Mouse (Mus musculus) heart, adult 2 months (tissue): ENCODE measurements around the gene Abca5.

Experiments used
- CTCF ChIP-seq: fragments of 200-600 bp; IDR thresholded peaks from 2 replicates; pipeline ENCODE4 v1.8.1; 2022; ENCODE audit warnings: antibody characterized with exemption, mild to moderate bottlenecking, moderate library complexity
- EP300 ChIP-seq: fragments of 200-500 bp; IDR thresholded peaks from 2 replicates; pipeline ENCODE4 v1.6.1; 2011; ENCODE audit warnings: low read depth, low read length, control low read depth; ENCODE audit not compliant: insufficient read depth
- POLR2A ChIP-seq: fragments of 200-500 bp; IDR thresholded peaks from 2 replicates; pipeline ENCODE4 v1.6.1; 2011; ENCODE audit warnings: mild to moderate bottlenecking, low read depth, low read length, control low read depth; ENCODE audit not compliant: insufficient read depth

DNA sequence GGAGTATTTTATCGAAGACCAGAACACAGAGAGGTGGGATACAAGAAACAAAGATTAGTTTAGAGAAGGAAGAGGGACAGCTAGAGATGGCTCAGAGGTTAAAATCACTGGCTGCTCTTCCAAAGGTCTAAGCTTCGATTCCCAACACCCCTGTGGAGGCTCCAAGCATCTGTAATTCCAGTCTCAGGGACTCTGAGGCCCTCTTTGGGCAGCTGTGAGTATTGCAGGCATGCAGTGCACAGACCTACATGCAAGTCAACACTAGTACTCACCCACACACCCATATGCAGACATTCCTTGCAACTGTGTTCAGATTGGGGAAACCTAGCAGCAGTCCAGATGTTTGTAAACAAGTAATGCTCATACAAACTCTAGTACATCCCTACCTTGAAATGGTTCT is 46.9 kb downstream of the Abca5 start:
- TF ChIP-seq CTCF: no peak
- no peak for TF ChIP-seq POLR2A
- no peak for TF ChIP-seq EP300
